Mouse (Mus musculus): Measurements from ENCODE around the gene Olfr578.

Olfr578 gene

DNA sequence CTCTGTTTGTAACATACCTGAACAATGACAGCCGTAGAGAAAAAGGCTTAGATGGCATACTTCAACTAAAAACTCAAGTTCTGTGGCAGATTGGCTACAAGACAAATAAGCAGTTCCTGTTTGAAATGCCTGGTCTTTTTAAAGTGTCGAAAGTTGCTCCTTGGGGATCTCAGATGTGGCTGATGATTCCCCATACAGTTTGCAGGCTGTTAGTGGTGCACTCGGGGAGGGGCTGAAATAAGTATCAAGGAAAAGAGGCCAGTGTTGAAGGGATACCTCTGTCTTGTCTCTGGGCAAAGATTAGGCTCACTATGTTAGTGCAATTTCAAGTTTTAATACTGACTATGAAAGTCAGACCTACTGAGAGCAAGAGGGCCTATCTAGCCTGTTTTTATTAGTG is at the start of gene Olfr578:
Gene Olfr578, minus strand, starts transcription at position 101 of the 400 bp plus-strand sequence.
- DNase-seq (ENCODE audit: low read depth) = no peak

DNA sequence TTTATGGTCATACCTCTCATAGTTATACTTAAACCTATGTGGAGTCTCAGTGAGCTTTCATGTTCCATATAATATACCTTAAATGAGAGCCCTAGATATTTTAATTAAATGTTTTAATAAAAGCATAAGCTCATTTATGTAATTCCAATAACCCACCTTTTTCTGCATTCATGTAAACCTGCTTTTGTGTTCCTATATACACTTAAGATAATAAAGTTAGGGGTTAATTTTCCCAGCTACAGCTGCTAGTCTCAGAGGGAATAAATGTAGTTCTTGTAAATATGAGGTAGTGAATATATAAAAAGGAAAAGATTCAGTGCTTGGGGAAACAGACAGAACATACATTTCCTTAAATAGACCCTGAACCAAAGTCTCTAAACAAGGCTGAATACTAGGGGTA is 48.6 kb upstream of the Olfr578 start, which contains the start of gene Olfr582:
Gene Olfr582, plus strand, starts transcription at position 301 of the 400 bp plus-strand sequence.
- no peak for DNase-seq (ENCODE audit: low read depth)

DNA sequence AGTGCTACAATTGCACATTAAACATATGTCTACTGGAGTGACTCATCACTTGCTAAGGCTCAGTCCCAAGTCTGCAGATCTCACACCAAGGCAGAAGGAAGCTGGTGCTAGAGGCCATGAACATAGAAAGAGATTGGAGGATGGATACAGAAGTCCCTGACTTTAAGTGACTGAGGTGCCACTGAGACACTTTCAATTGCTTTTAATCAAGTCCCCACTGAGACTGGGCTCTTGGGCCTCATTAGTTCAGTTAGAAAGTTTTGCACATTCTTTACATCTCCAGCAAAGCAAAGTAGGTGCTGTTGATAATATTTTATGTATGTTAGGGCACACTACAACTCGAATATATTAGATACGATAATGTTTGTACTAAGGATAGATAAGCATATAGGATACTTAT is 13.3 kb downstream of the Olfr578 start, which contains the start of gene Olfr577:
Gene Olfr577, minus strand, starts transcription at position 101 of the 400 bp plus-strand sequence.
- no peak for DNase-seq (ENCODE audit: low read depth)

DNA sequence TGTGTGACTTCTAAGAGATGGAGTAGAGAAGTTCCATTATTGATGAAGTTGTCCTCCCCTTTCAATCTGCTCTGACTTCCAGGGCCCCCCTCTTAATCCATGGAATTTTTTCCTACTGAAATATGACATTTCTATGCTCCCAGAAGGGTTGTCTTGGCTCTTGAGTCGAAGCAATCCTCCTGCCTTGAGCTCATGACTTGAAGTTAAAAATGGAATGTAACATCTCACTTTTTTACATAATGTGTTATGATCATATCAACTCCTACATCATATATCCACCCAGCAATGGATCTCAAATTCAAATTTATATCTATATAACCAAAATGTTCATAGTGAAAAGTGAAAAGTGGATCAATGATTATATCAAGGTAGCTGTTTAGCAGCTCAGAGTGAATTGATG is 14.7 kb downstream of the Olfr578 start:
- no peak for DNase-seq (ENCODE audit: low read depth)

DNA sequence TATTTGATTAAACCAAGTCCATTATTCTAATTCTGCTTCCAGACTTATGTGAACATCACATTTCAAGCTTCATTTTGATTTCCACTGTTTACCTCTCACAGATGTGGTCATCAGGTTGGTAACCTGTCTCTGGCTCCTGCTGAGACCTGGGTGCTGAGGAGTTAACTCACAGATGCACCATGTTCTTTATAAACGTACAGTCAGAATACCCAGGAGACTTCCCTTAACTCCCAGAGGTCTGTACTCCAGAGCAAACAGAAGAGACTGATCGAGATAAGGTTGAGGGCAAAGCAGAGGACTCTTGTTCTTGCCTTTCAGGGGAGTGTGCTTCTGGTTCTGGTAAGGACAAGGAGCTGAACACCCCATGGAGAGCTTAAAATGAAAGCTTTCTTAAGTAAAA is 26.8 kb downstream of the Olfr578 start, which contains the start of gene Olfr576:
Gene Olfr576, plus strand, starts transcription at position 301 of the 400 bp plus-strand sequence.
- DNase-seq (ENCODE audit: low read depth) = no peak

DNA sequence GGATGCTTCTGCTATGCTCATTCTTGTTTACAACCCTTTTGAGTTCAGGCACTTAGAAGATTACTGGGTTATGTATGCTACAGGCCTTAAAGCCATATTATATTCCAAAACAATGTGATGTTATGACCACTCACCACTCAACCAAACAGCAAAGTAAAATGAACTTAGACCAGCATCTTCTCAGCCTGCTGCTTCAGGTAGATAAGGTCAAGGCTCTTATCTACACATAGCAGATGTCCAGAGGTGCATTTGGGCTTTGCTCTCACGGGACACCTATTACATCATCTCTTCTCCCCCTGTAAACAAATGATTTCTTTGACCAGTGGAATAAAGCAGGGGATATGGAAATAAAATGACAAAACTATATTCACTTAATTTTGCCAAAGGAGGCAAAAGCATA is 30.5 kb downstream of the Olfr578 start, which contains the start of gene Olfr575:
Gene Olfr575, minus strand, starts transcription at position 183 of the 400 bp plus-strand sequence.
- DNase-seq (ENCODE audit: low read depth) = no peak

DNA sequence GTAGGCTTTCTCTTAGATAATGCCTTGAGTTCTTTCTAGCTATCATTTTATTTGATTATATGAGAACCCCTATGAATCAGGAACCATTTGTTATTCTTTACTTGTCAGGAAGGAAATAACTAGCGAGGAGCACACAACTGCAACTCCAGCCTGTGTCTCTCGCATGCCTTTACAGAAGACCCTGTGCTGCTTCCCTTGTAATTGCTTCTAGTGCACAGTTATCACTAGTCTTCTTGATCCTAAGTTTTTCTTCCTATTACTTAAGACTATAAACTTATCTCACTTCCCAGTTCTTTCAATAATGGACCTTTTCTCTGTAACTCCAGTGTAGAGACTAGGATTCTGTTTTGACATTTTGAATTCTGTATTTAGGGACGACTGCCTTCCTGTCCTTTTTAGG is 31.0 kb downstream of the Olfr578 start:
- no peak for DNase-seq (ENCODE audit: low read depth)

DNA sequence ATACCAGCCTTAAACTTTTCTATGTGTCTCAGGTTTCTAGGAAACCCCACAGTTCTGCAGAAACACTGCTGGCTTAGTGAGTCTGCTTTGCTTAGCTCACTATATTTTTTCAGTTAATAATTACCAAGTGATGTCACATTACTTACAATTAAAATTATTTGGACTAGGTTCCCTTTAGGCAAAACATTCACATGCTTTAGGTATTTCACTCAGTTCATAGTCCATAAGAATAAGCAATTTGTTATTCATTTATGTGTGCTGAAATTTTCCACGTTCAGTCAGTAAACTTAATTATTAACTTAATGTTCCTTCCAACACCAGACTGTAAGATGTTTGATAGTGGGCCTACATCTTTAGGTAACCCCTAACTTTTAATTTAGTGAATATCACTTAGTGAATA is 38.4 kb downstream of the Olfr578 start:
- DNase-seq (ENCODE audit: low read depth) = no peak

DNA sequence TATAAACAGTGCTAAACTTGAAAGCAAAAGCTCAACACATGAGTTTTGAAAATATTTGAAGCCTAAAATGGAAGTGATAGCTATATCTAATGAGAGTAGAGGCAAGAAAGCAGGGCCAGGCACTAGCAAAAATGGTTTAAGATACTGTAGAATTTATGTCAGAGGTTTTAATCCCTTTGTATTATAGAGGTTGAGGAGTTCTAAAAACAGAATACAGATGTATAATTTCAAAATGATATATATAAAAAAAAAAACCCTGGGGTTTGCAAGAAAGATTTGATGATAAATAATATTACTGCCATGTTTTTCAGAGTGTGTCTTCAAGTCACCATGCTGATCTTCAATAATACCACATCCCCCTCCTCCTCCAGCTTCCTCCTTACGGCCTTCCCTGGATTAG is 41.0 kb downstream of the Olfr578 start, which contains the start of gene Olfr574:
Gene Olfr574, plus strand, starts transcription at position 301 of the 400 bp plus-strand sequence.
- DNase-seq (ENCODE audit: low read depth) = no peak

DNA sequence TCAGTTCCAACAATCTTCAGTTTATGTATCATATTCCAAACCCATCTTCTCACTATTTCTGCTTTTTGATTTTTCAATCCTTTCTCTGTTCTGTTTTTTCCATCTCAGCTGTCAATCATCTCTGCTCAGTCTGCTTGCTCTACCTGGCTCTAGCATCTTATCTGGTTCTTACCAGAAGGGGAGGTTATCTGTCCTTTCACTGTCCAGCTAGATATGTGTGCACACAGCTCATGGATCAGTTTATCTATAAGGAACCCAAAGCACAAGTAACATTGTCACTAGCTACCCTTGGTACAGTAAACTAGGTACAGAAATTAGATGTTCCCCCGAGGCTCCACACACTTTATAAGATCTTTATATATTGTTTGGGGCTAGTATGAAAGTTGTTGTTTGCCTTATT is 45.7 kb downstream of the Olfr578 start:
- DNase-seq (ENCODE audit: low read depth) = no peak

DNA sequence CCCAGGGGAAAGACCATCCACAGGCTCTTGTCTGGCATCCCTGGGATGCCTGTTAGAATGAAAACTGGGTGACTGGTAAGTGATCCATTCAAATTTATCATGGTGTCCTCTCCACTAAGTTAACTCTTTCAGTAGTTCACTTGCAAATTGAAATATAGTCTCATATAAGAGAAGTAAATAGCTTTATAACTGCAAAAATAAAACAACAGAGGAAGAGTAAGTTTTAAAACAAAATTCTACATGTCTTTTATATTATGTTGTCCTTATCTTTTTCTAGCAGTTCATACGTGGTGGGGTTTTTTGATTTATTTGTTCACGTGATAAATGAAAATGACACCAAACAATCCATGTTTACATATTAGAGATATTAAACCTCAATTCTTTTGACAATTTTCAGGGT is 46.6 kb downstream of the Olfr578 start, which contains the start of gene Olfr573-ps1:
Gene Olfr573-ps1, minus strand, starts transcription at position 101 of the 400 bp plus-strand sequence.
- DNase-seq (ENCODE audit: low read depth) = no peak

Data from c-Kit-positive CD71-negative TER-119-negative erythroid progenitor cells, embryonic 14.5 days (primary cell).